Mouse (Mus musculus): ENCODE results near the gene Lrrk1. TPM values are rescaled to one million over a fixed set of nuclear protein-coding genes. Genes with fewer than 3 reads are reported as not detected.

Gene Lrrk1
- total RNA-seq, 2 experiments from 2014 or later, result 2.4 to 2.9 TPM

- DNase-seq (ENCODE audit: extremely low spot score in 1 of 2, low spot score in 1 of 2), result no peak
Observed at GRCm38 (mm10) chr7:66342831-66343230, 45.3 kb downstream of the Lrrk1 start.

GRCm38 (mm10) chr7:66342323-66342722 lies 45.8 kb downstream of the Lrrk1 start:
- DNase-seq (ENCODE audit: extremely low spot score in 1 of 2, low spot score in 1 of 2), result peak in 1 of 2 experiments; percentile 67

- DNase-seq (ENCODE audit: extremely low spot score in 1 of 2, low spot score in 1 of 2), result no peak
Observed at GRCm38 (mm10) chr7:66340044-66340443, 48.1 kb downstream of the Lrrk1 start.

GRCm38 (mm10) chr7:66339625-66340024 lies 48.5 kb downstream of the Lrrk1 start:
- DNase-seq (ENCODE audit: extremely low spot score in 1 of 2, low spot score in 1 of 2), result no peak

- no peak for DNase-seq (ENCODE audit: extremely low spot score in 1 of 2, low spot score in 1 of 2)
Observed at GRCm38 (mm10) chr7:66336955-66337354, 51.2 kb downstream of the Lrrk1 start.

- DNase-seq (ENCODE audit: extremely low spot score in 1 of 2, low spot score in 1 of 2), result no peak
Observed at GRCm38 (mm10) chr7:66333906-66334500, 54.1 kb downstream of the Lrrk1 start.

GRCm38 (mm10) chr7:66332340-66332739 lies 55.8 kb downstream of the Lrrk1 start:
- no peak for DNase-seq (ENCODE audit: extremely low spot score in 1 of 2, low spot score in 1 of 2)

- no peak for DNase-seq (ENCODE audit: extremely low spot score in 1 of 2, low spot score in 1 of 2)
Observed at GRCm38 (mm10) chr7:66330610-66331009, 57.5 kb downstream of the Lrrk1 start.

- no peak for DNase-seq (ENCODE audit: extremely low spot score in 1 of 2, low spot score in 1 of 2)
Observed at GRCm38 (mm10) chr7:66327516-66327915, 60.6 kb downstream of the Lrrk1 start.

- no peak for DNase-seq (ENCODE audit: extremely low spot score in 1 of 2, low spot score in 1 of 2)
Observed at GRCm38 (mm10) chr7:66325419-66326053, 62.6 kb downstream of the Lrrk1 start.

GRCm38 (mm10) chr7:66323252-66324015 lies 64.7 kb downstream of the Lrrk1 start:
- no peak for DNase-seq (ENCODE audit: extremely low spot score in 1 of 2, low spot score in 1 of 2)

- no peak for DNase-seq (ENCODE audit: extremely low spot score in 1 of 2, low spot score in 1 of 2)
Observed at GRCm38 (mm10) chr7:66320996-66321395, 67.2 kb downstream of the Lrrk1 start.

GRCm38 (mm10) chr7:66318147-66318546 lies 70.0 kb downstream of the Lrrk1 start:
- no peak for DNase-seq (ENCODE audit: extremely low spot score in 1 of 2, low spot score in 1 of 2)

- peak in 1 of 2 experiments; percentile 29 for DNase-seq (ENCODE audit: extremely low spot score in 1 of 2, low spot score in 1 of 2)
Observed at GRCm38 (mm10) chr7:66310670-66311656, 77.2 kb downstream of the Lrrk1 start.

GRCm38 (mm10) chr7:66309950-66310669 lies 78.0 kb downstream of the Lrrk1 start:
- DNase-seq (ENCODE audit: extremely low spot score in 1 of 2, low spot score in 1 of 2), result peak; percentile 49 to 72

GRCm38 (mm10) chr7:66309240-66309949 lies 78.8 kb downstream of the Lrrk1 start:
- DNase-seq (ENCODE audit: extremely low spot score in 1 of 2, low spot score in 1 of 2), result no peak

GRCm38 (mm10) chr7:66308581-66309239 lies 79.4 kb downstream of the Lrrk1 start:
- no peak for DNase-seq (ENCODE audit: extremely low spot score in 1 of 2, low spot score in 1 of 2)

GRCm38 (mm10) chr7:66307791-66308190 lies 80.4 kb downstream of the Lrrk1 start:
- DNase-seq (ENCODE audit: extremely low spot score in 1 of 2, low spot score in 1 of 2), result no peak

Measured in layer of hippocampus, postnatal 25 days (tissue).